Mouse (Mus musculus): ENCODE measurements around the gene Vps13d. TPM values are rescaled to one million over a fixed set of nuclear protein-coding genes. Genes with fewer than 3 reads are reported as not detected.
"Not testable (repeated sequence)": the region's sequence is repeated elsewhere in the genome, so short reads cannot be mapped to it uniquely, and the experiment has no call there.

The Vps13d gene
- polyA plus RNA-seq, 1 experiment from 2014 or later: 6.1 TPM

GRCm38 (mm10) chr4:145204779-145205178, 10.0 kb upstream of the Vps13d start:
- Histone ChIP-seq H3K9me3 (no peaks in the 10 kb centered on the region), H3K27ac (no peak overlapping the region), H3K4me1 (replicated peaks) (no peaks in the 10 kb centered on the region), H3K36me3 (no peaks in the 10 kb centered on the region), H3K27me3 (ENCODE audit: insufficient read depth, poor library complexity, severe bottlenecking) (no peaks in the 10 kb centered on the region), H3K4me3 (no peak overlapping the region)
- WGBS: 89% methylated on average over 8 of the region's 8 CpGs
- no peak for DNase-seq (ENCODE audit: low spot score)

DNA sequence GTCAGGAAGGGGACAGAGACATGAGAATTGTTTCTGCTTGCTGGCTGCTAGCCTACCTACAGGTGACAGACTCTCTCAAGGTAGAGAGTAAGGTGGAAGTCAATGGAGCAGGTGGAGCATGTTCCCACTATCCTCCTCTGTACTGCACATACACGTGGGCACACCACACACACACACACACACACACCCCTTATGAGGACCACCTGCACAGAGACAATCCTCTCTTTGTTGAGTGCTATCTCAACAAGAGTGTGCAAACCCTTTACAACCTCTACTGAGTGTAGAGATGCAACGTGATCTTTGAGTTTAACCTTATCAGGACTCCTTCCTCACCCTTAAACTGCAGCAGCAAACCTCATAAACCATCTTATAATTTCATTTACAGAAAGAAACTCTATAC, 8.5 kb upstream of the Vps13d start:
- Histone ChIP-seq H3K4me3 (no peak overlapping the region), H3K27me3 (ENCODE audit: insufficient read depth, poor library complexity, severe bottlenecking) (no peaks in the 10 kb centered on the region), H3K27ac (no peak overlapping the region), H3K36me3 (no peaks in the 10 kb centered on the region), H3K9me3 (no peaks in the 10 kb centered on the region), H3K4me1 (replicated peaks) (no peaks in the 10 kb centered on the region)
- DNase-seq (ENCODE audit: low spot score): no peak
- 63% methylated on average over 2 of the region's 2 CpGs for WGBS

DNA sequence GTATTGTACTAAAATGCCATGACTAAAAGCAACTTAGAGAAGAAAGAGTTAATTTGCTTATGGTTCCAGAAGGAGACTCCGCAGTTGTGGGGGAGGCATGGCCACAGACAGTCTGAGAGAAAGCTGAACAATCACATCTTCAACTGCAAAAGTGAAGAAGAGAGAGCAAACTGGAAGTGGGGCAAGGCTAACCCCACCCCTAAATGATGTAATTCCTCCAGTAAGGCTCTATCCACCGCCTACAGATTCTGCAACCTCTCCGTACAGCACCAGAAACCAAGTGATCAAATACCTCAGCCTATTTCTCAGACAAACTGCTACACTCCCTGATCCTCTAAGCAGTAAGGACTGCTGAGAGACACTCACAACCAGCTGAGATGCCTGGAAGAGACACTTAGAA, 6.6 kb upstream of the Vps13d start:
- Histone ChIP-seq H3K4me1 (replicated peaks) (no peaks in the 10 kb centered on the region), H3K9me3 (no peaks in the 10 kb centered on the region), H3K4me3 (no peak overlapping the region), H3K36me3 (no peaks in the 10 kb centered on the region), H3K27ac (no peak overlapping the region), H3K27me3 (ENCODE audit: insufficient read depth, poor library complexity, severe bottlenecking) (no peaks in the 10 kb centered on the region)
- 80% methylated on average over 3 of the region's 3 CpGs for WGBS
- no peak for DNase-seq (ENCODE audit: low spot score)

DNA sequence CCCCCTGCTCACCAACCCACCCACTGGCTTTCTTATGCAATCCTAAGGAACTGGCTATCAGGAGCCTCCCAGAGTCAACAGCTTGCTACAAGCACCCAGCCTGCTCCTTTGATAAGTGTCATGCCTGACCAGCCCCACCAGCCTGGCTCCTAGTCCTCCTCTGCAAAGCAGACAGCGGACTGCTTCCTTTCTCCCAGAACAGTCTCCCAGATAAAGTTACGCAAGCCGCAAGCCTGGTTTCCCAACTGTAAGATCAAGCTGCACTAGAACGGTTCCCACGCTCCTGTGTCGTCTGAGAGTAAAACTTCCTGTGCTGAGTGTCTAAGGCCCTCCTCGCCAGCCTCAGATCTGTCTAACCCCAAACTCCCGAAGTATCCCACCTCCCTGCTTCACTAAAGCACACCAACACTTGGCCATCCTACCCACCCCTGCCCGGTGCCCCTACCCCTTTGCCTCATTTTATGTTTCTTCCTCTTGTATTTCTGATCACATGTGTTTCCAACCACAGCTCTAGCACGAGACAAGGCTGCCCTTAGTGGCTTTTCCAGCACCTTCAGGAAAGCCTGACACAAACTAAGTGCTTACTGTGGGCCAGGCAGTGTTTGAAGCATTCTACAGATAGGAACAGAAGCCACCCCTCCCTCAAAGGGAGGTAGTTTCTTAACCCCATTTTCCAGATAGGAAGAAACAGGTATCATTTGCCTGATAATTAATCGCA, 5.3 kb upstream of the Vps13d start:
- Histone ChIP-seq H3K27me3 (ENCODE audit: insufficient read depth, poor library complexity, severe bottlenecking) (no peaks in the 10 kb centered on the region), H3K27ac (no peak overlapping the region), H3K9me3 (no peaks in the 10 kb centered on the region), H3K36me3 (no peaks in the 10 kb centered on the region), H3K4me1 (replicated peaks) (0 out of 2 replicates have a peak, but pooled peaks cover 2% of the 10 kb centered on the region), H3K4me3 (no peak overlapping the region)
- DNase-seq (ENCODE audit: low spot score): no peak
- 43% methylated on average over 11 of the region's 11 CpGs for WGBS

GRCm38 (mm10) chr4:145196586-145196985, 1.8 kb upstream of the Vps13d start:
- no peak overlapping the region for H3K27ac ChIP-seq
- no peak overlapping the region for H3K4me3 ChIP-seq
- H3K9me3 ChIP-seq: no peaks in the 10 kb centered on the region
- no peak for DNase-seq (ENCODE audit: low spot score)
- 86% methylated on average over 4 of the region's 4 CpGs for WGBS
- H3K36me3 ChIP-seq: no peaks in the 10 kb centered on the region
- peaks cover 16% of the 10 kb centered on the region for H3K4me1 ChIP-seq (replicated peaks)
- no peaks in the 10 kb centered on the region for H3K27me3 ChIP-seq (ENCODE audit: insufficient read depth, poor library complexity, severe bottlenecking)

GRCm38 (mm10) chr4:145195172-145195571, 367 bp upstream of the Vps13d start:
- H3K4me3 ChIP-seq: peak overlapping the region; percentile 97
- no peaks in the 10 kb centered on the region for H3K9me3 ChIP-seq
- peaks cover 5% of the 10 kb centered on the region; the same call in 1 of the 2 replicates for H3K36me3 ChIP-seq
- peaks cover 16% of the 10 kb centered on the region for H3K4me1 ChIP-seq (replicated peaks)
- H3K27me3 ChIP-seq (ENCODE audit: insufficient read depth, poor library complexity, severe bottlenecking): no peaks in the 10 kb centered on the region
- 19% methylated on average over 5 of the region's 5 CpGs for WGBS
- no peak for DNase-seq (ENCODE audit: low spot score)
- H3K27ac ChIP-seq: no peak overlapping the region

DNA sequence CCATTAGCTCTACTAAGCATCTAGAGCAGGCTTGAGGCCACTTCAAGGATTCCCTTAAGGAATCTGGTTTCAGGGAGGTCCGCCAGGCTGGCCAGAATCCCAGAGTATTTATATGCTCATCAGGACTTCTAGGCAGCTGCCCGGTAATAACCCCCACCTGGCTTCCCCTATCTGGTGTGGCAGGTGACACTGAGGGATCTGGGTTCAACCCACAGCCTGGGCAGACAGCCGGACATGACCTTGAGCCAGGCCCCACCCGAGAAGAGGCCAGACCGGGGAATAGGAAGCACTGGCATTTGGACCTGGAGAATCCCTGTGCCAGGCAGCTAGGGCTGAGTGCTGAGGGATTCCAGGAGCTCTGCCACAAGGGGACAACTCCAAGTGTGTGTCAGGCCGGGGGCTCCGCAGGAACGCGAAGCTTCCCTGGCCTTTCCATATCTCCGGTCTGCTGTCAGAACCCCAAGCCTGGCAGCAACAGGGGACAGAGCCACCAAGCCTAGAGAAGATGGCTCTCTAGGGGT, 754 bp downstream of the Vps13d start:
- Histone ChIP-seq H3K27ac (peak overlapping the region; percentile 91), H3K9me3 (no peaks in the 10 kb centered on the region), H3K4me1 (replicated peaks) (peaks cover 16% of the 10 kb centered on the region), H3K36me3 (peaks cover 16% of the 10 kb centered on the region), H3K4me3 (peak overlapping the region; percentile 97), H3K27me3 (ENCODE audit: insufficient read depth, poor library complexity, severe bottlenecking) (no peaks in the 10 kb centered on the region)
- 2% methylated on average over 10 of the region's 10 CpGs for WGBS
- DNase-seq (ENCODE audit: low spot score): no peak

- Histone ChIP-seq H3K27me3 (ENCODE audit: insufficient read depth, poor library complexity, severe bottlenecking) (no peaks in the 10 kb centered on the region), H3K27ac (no peak overlapping the region), H3K9me3 (no peaks in the 10 kb centered on the region), H3K4me3 (peak overlapping the region; percentile 97), H3K4me1 (replicated peaks) (peaks cover 16% of the 10 kb centered on the region), H3K36me3 (peaks cover 22% of the 10 kb centered on the region)
- no peak for DNase-seq (ENCODE audit: low spot score)
- 66% methylated on average over 3 of the region's 3 CpGs for WGBS
Observed at GRCm38 (mm10) chr4:145193406-145193805, 1.4 kb downstream of the Vps13d start.

DNA sequence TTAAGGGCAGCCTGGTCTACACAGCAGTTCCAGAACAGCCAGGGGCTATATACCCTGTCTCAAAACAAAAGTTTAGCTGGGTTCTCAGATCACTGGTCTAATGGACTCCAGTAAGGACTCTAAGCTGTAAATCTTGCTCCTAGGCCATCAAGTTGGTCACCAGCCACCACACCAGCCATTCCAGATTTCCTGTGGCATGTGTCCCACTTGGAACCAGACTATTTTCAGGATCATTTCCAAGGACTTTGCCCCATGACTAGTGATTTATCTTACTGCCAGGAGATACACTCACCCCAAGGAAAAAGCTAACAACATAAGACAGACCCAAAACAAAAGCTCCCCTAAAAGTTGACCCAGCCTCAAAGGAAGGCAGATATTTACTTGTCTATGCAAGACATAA, 2.1 kb downstream of the Vps13d start:
- H3K4me1 ChIP-seq (replicated peaks): peaks cover 16% of the 10 kb centered on the region
- H3K36me3 ChIP-seq: peaks cover 23% of the 10 kb centered on the region
- H3K9me3 ChIP-seq: no peaks in the 10 kb centered on the region
- H3K27me3 ChIP-seq (ENCODE audit: insufficient read depth, poor library complexity, severe bottlenecking): no peaks in the 10 kb centered on the region
- no peak overlapping the region for H3K27ac ChIP-seq
- H3K4me3 ChIP-seq: no peak overlapping the region
- DNase-seq (ENCODE audit: low spot score): no peak

- no peak overlapping the region for H3K27ac ChIP-seq
- DNase-seq (ENCODE audit: low spot score): no peak
- H3K4me1 ChIP-seq (replicated peaks): peaks cover 5% of the 10 kb centered on the region
- H3K9me3 ChIP-seq: no peaks in the 10 kb centered on the region
- no peaks in the 10 kb centered on the region for H3K27me3 ChIP-seq (ENCODE audit: insufficient read depth, poor library complexity, severe bottlenecking)
- H3K4me3 ChIP-seq: no peak overlapping the region
- peaks cover 58% of the 10 kb centered on the region for H3K36me3 ChIP-seq
Observed at GRCm38 (mm10) chr4:145188561-145188960, 6.2 kb downstream of the Vps13d start.

DNA sequence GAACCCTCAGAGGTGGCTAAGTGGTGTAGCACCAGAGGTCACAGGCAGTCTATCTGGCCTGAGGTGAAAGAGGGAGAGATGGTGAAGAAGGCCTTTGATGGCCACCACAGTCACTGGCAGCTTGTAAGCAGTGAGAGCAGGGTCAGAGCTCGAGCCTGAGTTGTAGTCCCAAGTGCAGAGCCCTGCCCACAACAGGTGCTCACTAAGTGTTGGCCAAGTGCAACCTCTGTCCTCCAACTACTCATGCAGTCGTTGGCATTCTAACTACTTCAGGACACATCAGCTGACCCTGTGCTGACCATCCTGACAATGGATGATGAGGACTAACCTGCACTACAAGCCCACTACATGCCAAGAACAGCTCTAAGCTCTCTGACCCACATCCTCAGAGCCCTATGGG, 7.2 kb downstream of the Vps13d start:
- WGBS: 78% methylated on average over 2 of the region's 2 CpGs
- Histone ChIP-seq H3K4me3 (no peak overlapping the region), H3K27ac (no peak overlapping the region), H3K36me3 (peaks cover 66% of the 10 kb centered on the region), H3K4me1 (replicated peaks) (no peaks in the 10 kb centered on the region), H3K9me3 (no peaks in the 10 kb centered on the region), H3K27me3 (ENCODE audit: insufficient read depth, poor library complexity, severe bottlenecking) (no peaks in the 10 kb centered on the region)
- DNase-seq (ENCODE audit: low spot score): no peak

DNA sequence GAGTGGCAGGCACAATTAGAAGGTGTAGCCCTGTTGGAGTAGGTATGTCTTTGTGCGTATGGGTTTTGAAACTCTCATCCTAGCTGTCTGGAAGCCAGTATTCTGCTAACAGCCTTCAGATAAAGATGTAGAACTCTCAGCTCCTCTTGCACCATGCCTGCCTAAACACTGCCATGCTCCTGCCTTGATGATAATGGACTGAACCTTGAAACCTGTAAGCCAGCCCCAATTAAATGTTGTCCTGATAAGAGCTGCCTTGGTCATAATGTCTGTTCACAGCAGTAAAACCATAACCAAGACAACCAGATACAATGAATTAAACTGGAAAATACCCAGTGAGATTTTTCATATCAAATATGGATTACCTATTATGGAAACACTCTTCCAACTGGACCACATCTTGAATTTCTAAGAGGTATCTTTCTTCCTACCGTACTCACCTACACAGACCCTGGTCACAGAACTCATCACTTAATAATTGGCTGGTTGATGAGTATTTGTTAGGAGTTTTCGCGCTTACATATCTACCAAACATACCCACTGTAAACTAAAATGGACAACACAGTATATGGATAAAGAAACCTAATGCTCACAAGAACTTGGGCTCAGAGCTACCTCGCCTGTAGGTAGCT, 15.8 kb downstream of the Vps13d start:
- no peak overlapping the region for H3K27ac ChIP-seq
- H3K4me1 ChIP-seq (replicated peaks): no peaks in the 10 kb centered on the region
- no peaks in the 10 kb centered on the region for H3K9me3 ChIP-seq
- no peak overlapping the region for H3K4me3 ChIP-seq
- no peak for DNase-seq (ENCODE audit: low spot score)
- peaks cover 70% of the 10 kb centered on the region for H3K36me3 ChIP-seq
- WGBS: 94% methylated on average over 5 of the region's 5 CpGs
- H3K27me3 ChIP-seq (ENCODE audit: insufficient read depth, poor library complexity, severe bottlenecking): no peaks in the 10 kb centered on the region

DNA sequence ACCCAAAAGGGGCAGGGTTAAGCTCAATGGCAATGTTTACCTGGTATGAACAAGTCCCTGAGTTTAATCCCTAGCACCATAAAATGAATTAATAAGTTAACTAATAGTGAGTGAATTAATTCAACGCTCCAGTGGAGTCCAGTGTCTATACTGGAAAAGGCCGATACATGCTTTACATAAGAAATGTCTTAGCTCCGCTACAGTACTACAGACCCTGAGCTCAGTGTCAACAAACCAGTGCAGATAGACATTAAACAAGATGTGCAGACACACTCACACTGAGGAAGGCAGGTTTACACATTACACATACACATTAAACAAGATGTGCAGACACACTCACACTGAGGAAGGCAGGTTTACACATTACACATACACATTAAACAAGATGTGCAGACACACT, 29.3 kb downstream of the Vps13d start:
- not testable (repeated sequence) for H3K4me3 ChIP-seq; H3K4me1 ChIP-seq (replicated peaks); DNase-seq (ENCODE audit: low spot score); H3K27ac ChIP-seq; H3K27me3 ChIP-seq (ENCODE audit: insufficient read depth, poor library complexity, severe bottlenecking); H3K9me3 ChIP-seq
- WGBS: 93% methylated on average over 3 of the region's 3 CpGs
- peaks cover 97% of the 10 kb centered on the region for H3K36me3 ChIP-seq

Measured in hindbrain, embryonic 10.5 days (tissue).